Mouse (Mus musculus): Measurements from ENCODE around the gene Pnma1. TPM values are rescaled to one million over a fixed set of nuclear protein-coding genes. Genes with fewer than 3 reads are reported as not detected.
A peak's percentile ranks its signal among the peaks of the same experiment; 100 is the strongest.

The Pnma1 gene
- polyA plus RNA-seq, 1 experiment from 2014 or later: 0.53 TPM

DNA sequence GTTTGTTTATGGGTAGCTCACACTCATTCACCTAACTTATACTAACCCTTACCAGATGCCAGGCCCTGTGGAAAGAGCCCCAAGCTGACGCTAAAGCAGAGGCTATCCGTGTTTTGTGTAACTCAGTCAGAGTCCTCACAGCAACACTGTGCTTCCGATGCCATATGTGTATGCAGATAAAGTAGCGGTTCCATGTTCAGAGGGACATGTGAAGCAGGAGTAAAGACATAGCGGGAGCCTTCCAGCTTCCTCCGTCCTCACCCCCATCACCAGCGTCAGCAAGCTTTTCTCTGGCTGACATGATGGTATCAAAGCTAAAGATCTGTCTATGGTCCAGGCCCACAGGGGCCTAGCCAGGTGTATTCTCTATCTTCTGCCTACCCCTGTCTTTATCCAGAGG lies 42.9 kb upstream of the Pnma1 start:
- Histone ChIP-seq H3K36me3 (ENCODE audit: control insufficient read depth, insufficient read depth, low read length) (peaks cover 11% of the 10 kb centered on the region), H3K27ac (ENCODE audit: low read depth, low read length) (peak overlapping the region; percentile 99), H3K9me3 (ENCODE audit: control insufficient read depth, low read length) (no peaks in the 10 kb centered on the region; the same call in 1 of the 2 replicates), H3K4me2 (peak overlapping the region; percentile 93), H3K9ac (ENCODE audit: low read depth, low read length) (peak overlapping the region; percentile 98; the same call in 1 of the 2 replicates), H3K4me3 (ENCODE audit: low read depth, low read length) (peak overlapping the region; percentile 93), H3K4me1 (replicated peaks; ENCODE audit: control insufficient read depth, insufficient read depth, low read length) (peaks cover 63% of the 10 kb centered on the region), H3K27me3 (replicated peaks; ENCODE audit: control insufficient read depth, insufficient read depth, low read length) (no peaks in the 10 kb centered on the region)
- peak; percentile 13; the same call in 1 of the 2 replicates for ATAC-seq (replicated peaks; ENCODE audit: low FRiP score)
- WGBS: 42% methylated on average over 7 of the region's 7 CpGs
- DNase-seq (ENCODE audit: low spot score): no peak

DNA sequence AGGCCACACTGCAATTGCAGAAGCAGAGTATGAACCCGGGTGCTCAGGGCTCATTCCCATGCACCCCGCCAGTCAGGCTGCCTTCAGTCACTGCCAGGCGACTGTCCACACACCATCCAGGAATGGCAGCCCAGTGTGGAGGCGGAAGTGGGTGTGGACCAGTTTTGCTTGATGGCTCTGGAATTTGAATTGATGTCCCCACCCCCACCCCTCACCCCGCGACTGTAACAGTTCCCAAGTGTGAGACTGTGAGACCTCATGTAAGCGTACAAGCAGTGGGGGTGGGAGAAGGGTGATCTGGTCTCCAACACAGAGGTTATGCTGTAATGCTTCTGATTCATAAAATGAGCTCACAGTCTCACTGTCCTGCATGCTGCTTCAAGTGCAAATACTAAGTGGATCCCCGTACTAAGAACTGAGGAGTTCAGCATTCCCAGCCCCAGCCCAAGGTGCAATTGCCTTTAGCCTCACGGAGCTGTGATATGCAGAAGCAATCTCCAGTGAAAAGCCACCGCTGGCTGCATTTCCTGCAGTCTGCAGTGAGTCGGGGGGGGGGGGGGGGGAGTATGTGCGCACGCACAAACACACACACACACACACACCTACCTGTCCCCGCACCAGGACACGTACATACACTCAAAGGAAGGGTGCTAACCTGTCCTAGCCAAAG lies 42.0 kb upstream of the Pnma1 start:
- no peak for ATAC-seq (replicated peaks; ENCODE audit: low FRiP score)
- DNase-seq (ENCODE audit: low spot score): no peak
- Histone ChIP-seq H3K27ac (ENCODE audit: low read depth, low read length) (no peak overlapping the region), H3K4me1 (replicated peaks; ENCODE audit: control insufficient read depth, insufficient read depth, low read length) (peaks cover 57% of the 10 kb centered on the region), H3K36me3 (ENCODE audit: control insufficient read depth, insufficient read depth, low read length) (peaks cover 17% of the 10 kb centered on the region), H3K4me3 (ENCODE audit: low read depth, low read length) (peak overlapping the region; percentile 93), H3K9ac (ENCODE audit: low read depth, low read length) (peak overlapping the region; percentile 23; the same call in 1 of the 2 replicates), H3K9me3 (ENCODE audit: control insufficient read depth, low read length) (no peaks in the 10 kb centered on the region; the same call in 1 of the 2 replicates), H3K4me2 (peak overlapping the region; percentile 93), H3K27me3 (replicated peaks; ENCODE audit: control insufficient read depth, insufficient read depth, low read length) (no peaks in the 10 kb centered on the region)
- WGBS: 38% methylated on average over 15 of the region's 15 CpGs

DNA sequence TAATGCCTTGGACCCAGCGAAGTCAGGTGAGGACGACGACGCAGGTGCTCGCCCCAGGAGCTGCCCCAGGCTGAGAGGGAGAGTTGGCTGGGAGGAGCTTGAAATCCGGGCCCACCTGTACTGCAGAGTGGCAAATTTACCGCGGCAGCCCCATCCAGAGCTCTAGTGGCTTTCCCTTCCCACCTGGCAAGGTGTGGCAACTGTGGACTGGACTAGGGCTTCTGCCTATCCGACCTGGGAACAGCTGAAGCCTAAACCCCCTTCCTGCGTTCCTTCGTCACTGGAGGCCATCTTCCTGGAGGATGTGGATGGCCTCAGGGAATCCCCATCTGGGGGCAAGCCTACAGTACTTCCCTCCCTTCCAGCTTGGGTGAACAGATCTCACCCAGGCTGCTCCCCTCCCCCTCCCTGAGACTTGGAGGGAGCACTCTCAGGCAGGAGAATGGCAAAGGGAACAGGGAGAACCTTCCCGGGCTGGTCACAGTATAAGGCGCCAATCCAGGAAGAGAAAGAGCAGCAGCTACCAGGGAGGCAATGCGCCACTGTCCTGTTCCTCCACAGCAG lies 40.7 kb upstream of the Pnma1 start:
- 0 out of 2 replicates have a peak overlapping the region, but pooled peaks have one; percentile 1 for H3K4me3 ChIP-seq (ENCODE audit: low read depth, low read length)
- H3K9ac ChIP-seq (ENCODE audit: low read depth, low read length): 0 out of 2 replicates have a peak overlapping the region, but pooled peaks have one; percentile 30
- H3K27me3 ChIP-seq (replicated peaks; ENCODE audit: control insufficient read depth, insufficient read depth, low read length): no peaks in the 10 kb centered on the region
- H3K4me1 ChIP-seq (replicated peaks; ENCODE audit: control insufficient read depth, insufficient read depth, low read length): peaks cover 51% of the 10 kb centered on the region
- peaks cover 21% of the 10 kb centered on the region for H3K36me3 ChIP-seq (ENCODE audit: control insufficient read depth, insufficient read depth, low read length)
- no peak for DNase-seq (ENCODE audit: low spot score)
- no peak for ATAC-seq (replicated peaks; ENCODE audit: low FRiP score)
- WGBS: 69% methylated on average over 14 of the region's 14 CpGs
- H3K4me2 ChIP-seq: peak overlapping the region; percentile 27
- no peak overlapping the region for H3K27ac ChIP-seq (ENCODE audit: low read depth, low read length)
- H3K9me3 ChIP-seq (ENCODE audit: control insufficient read depth, low read length): no peaks in the 10 kb centered on the region; the same call in 1 of the 2 replicates

DNA sequence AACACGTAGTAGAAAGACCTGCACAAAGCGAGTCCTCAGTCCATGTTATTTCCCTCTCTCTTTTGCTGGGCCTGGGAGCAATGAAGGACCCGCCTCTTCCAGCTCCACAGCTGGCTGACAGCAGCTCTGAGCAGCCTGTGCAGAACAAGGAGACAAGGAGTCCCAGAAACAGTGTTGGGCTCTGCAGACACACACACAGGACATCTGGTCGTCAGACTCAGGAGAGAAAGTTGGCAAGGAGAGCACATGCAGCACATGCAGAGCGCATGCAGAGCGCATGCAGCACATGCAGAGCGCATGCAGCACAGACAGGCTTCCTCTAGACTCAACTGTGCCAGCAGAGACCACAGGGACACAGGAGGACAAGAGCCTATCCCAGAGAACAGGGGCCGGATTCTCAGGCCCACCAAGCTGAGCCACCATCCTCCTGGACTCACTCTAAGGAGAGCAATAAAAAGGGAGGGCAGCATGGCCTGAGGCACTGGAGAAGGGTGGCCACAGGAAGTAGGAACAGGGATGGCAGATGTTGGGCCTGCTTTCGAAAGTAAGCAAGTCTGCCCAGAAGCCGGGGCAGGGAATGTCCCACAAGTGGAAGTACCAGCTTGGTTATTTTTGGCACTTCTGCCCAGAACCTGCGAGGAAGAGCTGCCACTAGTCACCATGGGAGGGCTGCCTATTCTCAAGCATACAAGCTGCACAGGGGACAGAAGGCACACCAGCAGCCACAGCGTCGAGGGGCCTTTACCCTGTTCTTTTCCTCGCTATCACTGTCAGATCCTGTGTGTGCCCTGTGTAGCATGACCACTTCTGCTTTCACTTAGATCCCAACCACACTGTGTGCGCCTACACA lies 39.7 kb upstream of the Pnma1 start:
- ATAC-seq (replicated peaks; ENCODE audit: low FRiP score) (no peak), DNase-seq (ENCODE audit: low spot score) (no peak)
- Histone ChIP-seq H3K36me3 (ENCODE audit: control insufficient read depth, insufficient read depth, low read length) (peaks cover 21% of the 10 kb centered on the region), H3K4me1 (replicated peaks; ENCODE audit: control insufficient read depth, insufficient read depth, low read length) (peaks cover 53% of the 10 kb centered on the region), H3K27me3 (replicated peaks; ENCODE audit: control insufficient read depth, insufficient read depth, low read length) (no peaks in the 10 kb centered on the region), H3K27ac (ENCODE audit: low read depth, low read length) (no peak overlapping the region), H3K9ac (ENCODE audit: low read depth, low read length) (no peak overlapping the region), H3K9me3 (ENCODE audit: control insufficient read depth, low read length) (no peaks in the 10 kb centered on the region; the same call in 1 of the 2 replicates), H3K4me3 (ENCODE audit: low read depth, low read length) (no peak overlapping the region), H3K4me2 (0 out of 2 replicates have a peak overlapping the region, but pooled peaks have one; percentile 16)
- WGBS: 72% methylated on average over 15 of the region's 15 CpGs

DNA sequence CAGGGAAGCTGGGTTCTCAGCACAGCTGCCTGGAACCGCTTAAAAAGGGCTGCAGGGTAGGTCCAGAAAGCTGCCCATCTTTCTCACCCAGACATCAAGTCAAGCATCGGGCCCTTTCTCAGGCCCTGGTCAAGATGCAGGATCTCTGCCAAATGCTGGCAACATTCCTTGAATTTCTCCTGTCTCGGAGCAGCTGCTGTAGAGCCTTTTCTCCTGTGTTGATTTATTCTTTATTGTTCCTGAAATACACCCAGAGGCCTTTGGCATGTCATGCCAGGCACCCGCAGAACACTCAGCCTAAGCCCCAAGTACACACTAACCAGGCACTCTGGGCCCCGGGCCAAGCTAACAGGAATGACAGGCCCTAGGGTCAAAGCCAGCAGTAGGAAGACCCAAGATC lies 38.7 kb upstream of the Pnma1 start:
- 87% methylated on average over 5 of the region's 5 CpGs for WGBS

DNA sequence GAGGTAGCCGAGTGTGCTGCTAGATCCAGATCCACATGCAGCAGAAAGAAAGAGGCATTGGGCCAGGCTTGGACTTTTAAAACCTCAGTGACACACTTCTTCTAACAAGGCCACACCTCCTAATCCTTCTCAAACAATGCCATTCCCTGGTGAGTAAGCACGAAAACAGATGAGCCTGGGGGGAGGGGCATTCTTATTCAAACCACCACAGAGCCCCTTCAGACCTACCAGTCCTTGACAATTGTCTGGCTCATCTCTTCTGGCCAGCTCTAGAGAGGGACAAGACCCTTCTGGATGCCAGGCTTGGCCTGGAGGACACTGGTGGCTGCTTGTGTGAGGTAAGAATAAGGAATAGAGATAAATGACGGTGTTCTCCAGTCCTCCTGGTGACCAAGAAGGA lies 38.2 kb upstream of the Pnma1 start:
- no peak for DNase-seq (ENCODE audit: low spot score)
- peaks cover 50% of the 10 kb centered on the region for H3K4me1 ChIP-seq (replicated peaks; ENCODE audit: control insufficient read depth, insufficient read depth, low read length)
- H3K9me3 ChIP-seq (ENCODE audit: control insufficient read depth, low read length): no peaks in the 10 kb centered on the region; the same call in 1 of the 2 replicates
- ATAC-seq (replicated peaks; ENCODE audit: low FRiP score): no peak
- no peak overlapping the region for H3K27ac ChIP-seq (ENCODE audit: low read depth, low read length)
- no peak overlapping the region for H3K4me2 ChIP-seq
- H3K36me3 ChIP-seq (ENCODE audit: control insufficient read depth, insufficient read depth, low read length): peaks cover 21% of the 10 kb centered on the region
- WGBS: 91% methylated on average over 3 of the region's 3 CpGs
- no peaks in the 10 kb centered on the region for H3K27me3 ChIP-seq (replicated peaks; ENCODE audit: control insufficient read depth, insufficient read depth, low read length)
- no peak overlapping the region for H3K4me3 ChIP-seq (ENCODE audit: low read depth, low read length)
- H3K9ac ChIP-seq (ENCODE audit: low read depth, low read length): no peak overlapping the region

More for the DNA sequence above, 38.7 kb upstream of the Pnma1 start:
- Histone ChIP-seq H3K9me3 (ENCODE audit: control insufficient read depth, low read length) (no peaks in the 10 kb centered on the region; the same call in 1 of the 2 replicates), H3K4me1 (replicated peaks; ENCODE audit: control insufficient read depth, insufficient read depth, low read length) (peaks cover 50% of the 10 kb centered on the region), H3K27ac (ENCODE audit: low read depth, low read length) (no peak overlapping the region), H3K4me3 (ENCODE audit: low read depth, low read length) (no peak overlapping the region), H3K4me2 (no peak overlapping the region), H3K36me3 (ENCODE audit: control insufficient read depth, insufficient read depth, low read length) (peaks cover 21% of the 10 kb centered on the region), H3K27me3 (replicated peaks; ENCODE audit: control insufficient read depth, insufficient read depth, low read length) (no peaks in the 10 kb centered on the region), H3K9ac (ENCODE audit: low read depth, low read length) (no peak overlapping the region)
- no peak for ATAC-seq (replicated peaks; ENCODE audit: low FRiP score)
- no peak for DNase-seq (ENCODE audit: low spot score)

DNA sequence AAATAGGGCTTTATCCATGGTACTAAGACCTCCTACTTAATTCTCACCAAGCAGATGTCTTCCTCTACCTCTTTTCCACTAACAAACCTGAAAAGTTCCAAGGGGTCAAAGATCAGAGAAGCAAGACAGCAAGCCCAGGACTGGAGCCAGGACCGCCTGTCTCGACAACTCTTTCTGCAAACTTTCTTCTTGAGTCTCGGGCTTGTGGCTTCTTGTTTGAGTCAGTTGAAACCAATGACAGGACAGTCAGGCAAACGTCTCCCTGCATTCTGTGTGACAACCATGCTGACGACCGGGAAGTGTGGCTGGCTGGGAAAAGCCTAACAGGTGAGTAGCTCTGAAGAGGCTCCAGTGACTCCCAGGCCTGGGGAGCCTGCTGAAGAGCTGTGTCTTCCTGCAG lies 37.3 kb upstream of the Pnma1 start:
- ATAC-seq (replicated peaks; ENCODE audit: low FRiP score): no peak
- Histone ChIP-seq H3K27ac (ENCODE audit: low read depth, low read length) (no peak overlapping the region), H3K36me3 (ENCODE audit: control insufficient read depth, insufficient read depth, low read length) (peaks cover 21% of the 10 kb centered on the region), H3K9ac (ENCODE audit: low read depth, low read length) (no peak overlapping the region), H3K4me2 (no peak overlapping the region), H3K9me3 (ENCODE audit: control insufficient read depth, low read length) (no peaks in the 10 kb centered on the region; the same call in 1 of the 2 replicates), H3K4me1 (replicated peaks; ENCODE audit: control insufficient read depth, insufficient read depth, low read length) (peaks cover 50% of the 10 kb centered on the region), H3K4me3 (ENCODE audit: low read depth, low read length) (no peak overlapping the region), H3K27me3 (replicated peaks; ENCODE audit: control insufficient read depth, insufficient read depth, low read length) (no peaks in the 10 kb centered on the region)
- 80% methylated on average over 6 of the region's 6 CpGs for WGBS
- DNase-seq (ENCODE audit: low spot score): no peak

DNA sequence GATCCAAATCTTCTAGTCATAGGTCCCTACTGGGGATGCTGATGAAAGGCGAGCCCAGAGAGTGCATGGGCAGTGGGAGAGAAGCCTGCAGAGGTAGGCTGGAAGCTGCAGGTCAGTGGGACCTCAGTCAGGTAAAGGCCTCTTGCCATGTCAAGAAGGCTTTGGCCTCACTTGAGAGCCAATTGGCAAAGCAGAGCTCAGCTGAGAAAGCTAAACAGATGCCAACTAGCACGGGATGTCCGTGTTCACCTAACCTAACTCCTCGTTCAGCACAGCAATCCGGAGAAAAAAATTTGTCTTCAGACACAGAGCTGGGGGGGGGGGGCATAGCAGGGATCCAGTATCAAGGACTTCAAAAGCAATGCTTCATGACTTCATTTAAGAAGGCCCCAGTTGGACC lies 36.7 kb upstream of the Pnma1 start:
- Histone ChIP-seq H3K27ac (ENCODE audit: low read depth, low read length) (no peak overlapping the region), H3K9me3 (ENCODE audit: control insufficient read depth, low read length) (no peaks in the 10 kb centered on the region; the same call in 1 of the 2 replicates), H3K27me3 (replicated peaks; ENCODE audit: control insufficient read depth, insufficient read depth, low read length) (no peaks in the 10 kb centered on the region), H3K9ac (ENCODE audit: low read depth, low read length) (no peak overlapping the region), H3K4me1 (replicated peaks; ENCODE audit: control insufficient read depth, insufficient read depth, low read length) (peaks cover 50% of the 10 kb centered on the region), H3K4me2 (no peak overlapping the region), H3K4me3 (ENCODE audit: low read depth, low read length) (no peak overlapping the region), H3K36me3 (ENCODE audit: control insufficient read depth, insufficient read depth, low read length) (peaks cover 21% of the 10 kb centered on the region)
- WGBS: 95% methylated on average over 5 of the region's 5 CpGs
- no peak for DNase-seq (ENCODE audit: low spot score)
- ATAC-seq (replicated peaks; ENCODE audit: low FRiP score): no peak
